Mouse (Mus musculus): Measurements from ENCODE around the gene Cep85l. TPM values are rescaled to one million over a fixed set of nuclear protein-coding genes. Genes with fewer than 3 reads are reported as not detected.

Gene Cep85l
- polyA plus RNA-seq (2012; rRNA removed) = 4.4 and 7.0 TPM in 2 replicates

DNA sequence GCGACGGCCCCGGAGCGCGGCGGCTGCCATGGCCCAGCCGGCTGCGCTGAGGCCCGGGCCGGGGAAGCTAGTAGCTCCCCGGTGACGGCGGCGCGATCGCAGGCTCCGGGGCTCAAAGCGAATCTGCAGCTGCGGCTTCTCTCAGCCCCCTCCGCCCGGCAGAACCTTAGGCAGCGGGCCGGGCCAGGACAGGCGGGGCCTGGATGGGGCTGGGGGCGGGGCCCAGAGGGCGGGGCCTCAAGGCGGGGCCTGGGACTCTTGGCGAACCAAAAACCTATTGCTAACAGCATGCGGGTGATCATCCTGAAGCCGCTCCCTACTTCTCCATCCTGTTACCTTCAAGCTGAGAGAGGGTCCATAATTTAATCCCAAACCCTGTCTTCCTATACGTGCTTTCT is at the start of gene Cep85l:
Gene Cep85l (minus strand): TSS at position 239 of the 398 bp plus-strand sequence.

GRCm38 (mm10) chr10:53337162-53337923 is 42.4 kb downstream of the Cep85l start, which contains the start of gene Pln:
TSS of gene Pln (plus strand) at chr10:53337667.

Other genes starting within 250 kb of the Cep85l start
- gene Pln, start 42.3 kb downstream of the Cep85l start, polyA plus RNA-seq (2012; rRNA removed) = 8.2 and 15.1 TPM in 2 replicates
- gene Asf1a, start 216.8 kb upstream of the Cep85l start, polyA plus RNA-seq (2012; rRNA removed) = 3.2 and 3.5 TPM in 2 replicates